Mouse (Mus musculus): ENCODE measurements around the gene Plch2.

- TF ChIP-seq CTCF (IDR thresholded peaks at IDR 0.05; ENCODE audit: low read depth, low read length) = no peak
- no peak for TF ChIP-seq EP300 (IDR thresholded peaks at IDR 0.05; ENCODE audit: insufficient read depth, low read depth, low read length)
- TF ChIP-seq POLR2A (IDR thresholded peaks at IDR 0.05; ENCODE audit: insufficient read depth, low read length) = no peak
Measured at GRCm38 (mm10) chr4:155006296-155006695, 50.3 kb downstream of the Plch2 start.
